Mouse (Mus musculus) cerebellum, postnatal 36 days (tissue): ENCODE results near the gene Pctp.

Experiments
- DNase-seq, 2 experiments: peaks; one replicate each; pipeline ENCODE4 v3.0.0; 2021 to 2022; ENCODE audit warnings: mixed read lengths in 2 of 2

The Pctp gene

DNA sequence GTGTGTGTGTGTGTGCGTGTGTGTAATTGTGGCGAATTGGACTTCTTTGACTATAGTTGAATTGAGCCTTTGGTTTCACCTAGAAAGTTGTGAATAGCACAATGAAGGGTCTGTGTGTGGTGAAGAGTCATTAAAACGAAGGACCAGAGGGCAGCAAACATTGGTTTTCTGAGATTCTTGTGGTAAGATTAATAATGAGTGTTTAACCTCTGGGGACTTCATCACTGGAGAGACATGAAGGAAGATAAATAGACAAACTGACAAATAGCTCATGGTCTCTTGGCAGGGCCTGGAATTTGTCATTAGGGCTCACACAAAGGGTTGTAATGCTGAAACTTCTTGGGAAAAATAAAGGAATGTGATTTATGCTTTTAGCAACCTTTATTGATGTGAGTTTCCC lies 31.4 kb downstream of the Pctp start:
- no peak for DNase-seq

DNA sequence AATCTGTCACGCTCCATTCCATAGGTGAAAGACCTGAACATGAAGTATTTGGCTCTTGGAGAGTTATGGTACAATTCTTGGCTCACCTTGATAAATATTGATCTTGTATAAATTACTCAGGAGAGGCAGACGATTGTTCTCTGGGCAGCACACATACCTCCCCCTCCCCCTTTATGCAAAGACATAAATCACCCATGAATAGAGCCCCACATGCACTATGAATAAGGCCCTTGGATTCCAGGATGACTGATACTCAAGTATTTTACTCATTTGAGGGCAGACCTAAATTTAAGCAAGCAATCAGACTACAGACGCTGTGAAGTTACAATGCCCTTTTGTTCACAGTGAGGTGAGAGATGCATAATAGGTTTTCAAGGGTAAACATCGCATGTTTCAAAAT lies 32.0 kb downstream of the Pctp start:
- no peak for DNase-seq

DNA sequence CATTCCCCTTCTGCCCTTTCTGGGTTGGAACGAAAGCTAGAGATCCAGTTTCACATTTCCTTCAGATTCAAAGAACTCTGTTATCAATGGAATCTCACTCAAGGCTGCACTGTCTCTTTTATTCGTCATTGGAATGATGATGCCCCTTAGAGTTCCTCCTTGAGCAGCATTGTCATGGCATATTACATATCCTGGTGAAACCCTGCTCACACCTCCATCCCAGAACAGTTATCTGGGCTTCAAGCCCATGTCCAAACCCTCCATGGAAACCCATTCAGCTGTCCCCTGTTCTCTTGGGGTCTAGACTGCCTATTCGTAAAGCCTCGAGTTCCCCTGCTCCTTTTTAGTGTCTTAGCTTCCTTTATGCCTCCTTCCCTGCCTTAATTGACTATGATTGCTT lies 33.6 kb downstream of the Pctp start:
- no peak for DNase-seq

DNA sequence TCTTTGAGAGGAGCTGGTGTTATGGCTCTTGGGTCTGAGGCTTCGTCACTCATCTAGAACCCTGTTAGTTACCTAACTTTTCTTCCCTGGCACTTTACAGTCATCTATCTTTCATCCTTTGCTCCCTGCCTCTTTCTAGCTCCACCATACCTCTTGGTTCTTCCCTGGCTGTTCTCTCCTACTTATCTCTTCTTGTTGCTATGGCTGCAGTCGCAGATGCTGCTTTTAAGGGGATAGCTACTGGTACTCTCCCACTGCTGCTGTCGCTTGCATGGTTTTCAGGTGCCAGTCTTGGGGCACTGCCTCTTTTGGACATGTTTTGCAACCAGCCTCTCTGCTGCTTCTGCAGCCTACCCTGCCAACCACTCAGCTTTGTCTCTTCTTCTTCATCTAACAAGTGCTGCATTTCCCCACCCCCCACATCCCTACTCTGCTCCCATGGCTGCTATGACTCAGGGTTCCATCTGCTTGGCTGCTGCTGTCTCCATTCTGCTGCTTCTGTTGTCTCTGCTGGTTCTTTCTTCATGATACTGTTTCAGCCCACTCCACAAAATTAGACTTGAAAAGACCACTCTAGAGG lies 51.9 kb downstream of the Pctp start:
- no peak for DNase-seq

DNA sequence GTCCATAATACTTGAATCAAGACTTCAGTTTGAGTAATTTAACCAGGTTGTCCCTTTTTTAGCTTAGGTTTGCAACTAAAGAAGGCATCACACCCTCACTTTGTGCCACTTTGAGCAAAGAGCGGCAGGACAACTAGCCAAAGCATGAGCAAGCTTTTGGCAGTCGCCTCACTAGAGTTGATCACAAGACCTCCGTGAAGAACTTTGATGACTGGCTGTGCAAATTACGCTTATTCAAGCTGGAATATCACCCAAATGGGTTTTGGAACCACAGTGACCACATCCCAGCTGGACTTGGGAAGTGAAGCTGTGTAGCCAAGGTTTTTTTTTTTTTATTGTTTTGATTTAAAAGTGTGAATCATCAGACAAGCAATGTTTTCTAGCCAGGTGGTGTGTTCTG lies 54.9 kb downstream of the Pctp start:
- no peak for DNase-seq

DNA sequence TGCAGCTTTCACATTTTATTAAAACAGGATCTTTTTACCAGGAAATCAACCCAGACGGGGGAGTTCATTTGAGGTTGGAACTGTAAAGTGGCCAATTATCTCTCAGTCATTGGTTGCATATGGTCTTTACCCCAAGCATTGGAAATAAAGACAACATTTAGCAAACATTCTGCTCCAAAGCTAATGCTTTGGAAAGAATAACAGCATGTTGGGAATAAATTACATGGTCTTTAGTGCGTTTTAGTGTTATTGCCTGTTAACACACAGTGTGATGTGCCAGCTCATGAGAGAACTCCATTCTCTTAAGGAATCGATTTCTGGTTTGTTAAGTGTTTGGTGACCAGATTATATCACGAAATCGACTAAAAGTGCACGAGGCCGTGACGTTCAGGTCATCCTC lies 57.5 kb downstream of the Pctp start:
- DNase-seq = no peak

DNA sequence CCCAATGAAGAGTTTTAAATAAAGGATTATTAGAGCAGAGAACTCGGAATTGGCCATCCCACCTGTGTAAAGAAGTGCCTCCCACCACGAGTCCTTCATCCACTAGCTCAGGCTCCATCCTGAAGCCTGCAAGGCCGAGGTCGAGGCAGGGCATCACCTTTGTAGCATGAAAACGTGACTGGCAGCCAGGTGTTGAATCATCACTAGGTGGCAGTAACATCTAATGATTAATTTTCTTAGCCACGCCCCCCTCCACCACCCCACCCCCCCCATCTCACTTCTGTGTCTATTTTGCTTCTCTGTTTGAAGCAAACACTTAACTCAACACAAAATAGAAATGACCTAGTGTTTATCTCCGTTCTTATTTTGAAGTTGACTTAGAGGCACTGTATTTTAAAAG lies 65.5 kb downstream of the Pctp start:
- no peak for DNase-seq
